Mouse (Mus musculus): ENCODE measurements at regions not wholly inside any gene's neighbourhood (a gene's known extent, or its start where the extent isn't known, plus 50 kb on each side); places are given as distances from the start of the nearest gene placed in this dataset.

DNA sequence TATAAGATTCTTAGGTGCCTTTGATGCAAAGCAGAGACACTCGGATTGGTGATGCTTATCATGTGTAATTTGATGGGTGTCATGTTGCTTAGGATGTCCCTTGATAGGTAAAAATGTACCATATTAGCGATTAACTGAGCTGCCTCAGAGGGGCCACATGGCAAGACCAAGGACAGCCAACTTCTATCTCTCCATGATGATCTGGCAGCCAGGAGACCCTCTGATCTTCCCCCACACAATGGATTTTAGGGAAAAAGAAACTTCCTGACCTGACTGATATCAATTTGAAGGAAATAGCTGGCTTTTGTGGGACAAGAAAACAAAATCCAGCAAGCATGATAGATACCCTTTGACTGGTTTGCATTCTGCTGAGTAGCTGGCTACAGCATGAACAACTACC is 1308.9 kb upstream of the A1bg start:
- no peak for DNase-seq

DNA sequence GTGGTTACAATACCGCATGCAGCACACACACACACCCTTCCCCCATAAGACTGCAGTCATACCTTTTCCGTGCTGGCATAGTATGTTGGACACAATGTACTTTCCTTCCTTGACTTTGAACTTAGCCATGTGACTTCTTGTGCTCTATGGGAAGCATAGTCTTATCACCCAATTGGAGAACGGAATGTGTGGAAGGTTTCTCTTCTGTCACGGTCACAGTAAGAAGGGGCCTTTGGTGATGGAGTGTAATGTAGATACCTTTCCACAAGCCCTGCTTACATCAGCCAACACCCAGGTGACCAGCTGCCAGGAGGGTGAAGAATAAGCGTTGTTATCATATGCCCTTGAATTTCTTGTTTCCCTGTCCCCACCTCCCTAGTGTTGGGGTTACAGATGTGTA is 1308.0 kb upstream of the A1bg start:
- no peak for DNase-seq

DNA sequence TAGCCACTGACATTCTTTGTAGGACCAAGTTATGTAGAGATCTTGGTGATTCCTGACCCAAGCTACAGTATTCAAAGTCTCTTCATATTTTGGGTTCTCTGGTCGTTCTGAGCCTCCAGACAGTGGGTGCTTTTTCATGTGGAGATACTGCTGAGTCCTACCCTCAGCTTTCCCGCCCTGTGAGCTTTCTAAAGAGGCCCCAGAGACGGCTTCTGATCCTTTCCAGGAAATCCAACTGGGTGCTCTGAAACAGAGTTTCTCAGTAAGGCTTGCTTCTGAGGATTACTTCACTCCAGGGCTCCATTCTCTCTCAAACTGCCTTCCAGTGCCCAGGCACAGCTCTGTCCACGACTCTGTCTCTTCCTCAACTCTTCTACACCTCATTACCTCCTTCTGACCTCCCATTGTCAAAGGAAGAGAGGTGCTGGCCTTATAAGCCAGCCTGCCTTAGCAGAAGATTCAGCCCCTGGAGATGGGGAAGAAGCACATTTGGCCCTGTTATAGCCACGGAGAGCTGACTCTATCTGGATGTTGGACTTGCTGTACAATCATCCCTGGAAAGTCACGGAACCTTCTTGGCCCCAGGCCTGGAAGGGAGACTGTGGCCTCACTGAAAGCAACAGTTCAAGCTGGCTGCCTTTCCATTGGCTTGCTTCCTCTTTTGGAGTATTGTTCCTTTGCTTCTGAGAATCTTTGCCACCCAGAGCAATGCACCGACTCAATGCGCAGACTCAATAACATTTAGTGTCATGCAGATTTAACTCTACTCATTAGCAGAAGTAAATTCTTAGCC is 1306.9 kb upstream of the A1bg start:
- DNase-seq = peak; percentile 45

DNA sequence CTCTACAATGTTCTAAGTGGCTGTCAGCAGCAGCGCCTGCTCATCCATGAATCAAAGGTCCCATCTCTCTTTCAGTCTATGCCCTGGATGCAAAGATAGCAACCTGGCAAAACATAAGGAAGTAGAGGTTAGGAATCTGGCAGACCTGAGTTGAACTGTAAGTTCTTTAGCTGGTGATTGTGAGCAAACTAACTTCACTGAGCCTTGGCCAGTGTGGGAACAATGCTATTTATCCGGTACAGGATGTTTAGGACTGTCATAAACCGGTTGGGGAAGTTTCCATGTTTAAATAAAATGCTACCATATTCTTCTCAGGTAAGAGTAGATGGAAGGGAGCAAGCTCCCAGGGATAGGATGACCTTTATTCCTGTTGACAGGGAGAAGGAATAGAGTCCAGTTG is 1306.2 kb upstream of the A1bg start:
- no peak for DNase-seq

DNA sequence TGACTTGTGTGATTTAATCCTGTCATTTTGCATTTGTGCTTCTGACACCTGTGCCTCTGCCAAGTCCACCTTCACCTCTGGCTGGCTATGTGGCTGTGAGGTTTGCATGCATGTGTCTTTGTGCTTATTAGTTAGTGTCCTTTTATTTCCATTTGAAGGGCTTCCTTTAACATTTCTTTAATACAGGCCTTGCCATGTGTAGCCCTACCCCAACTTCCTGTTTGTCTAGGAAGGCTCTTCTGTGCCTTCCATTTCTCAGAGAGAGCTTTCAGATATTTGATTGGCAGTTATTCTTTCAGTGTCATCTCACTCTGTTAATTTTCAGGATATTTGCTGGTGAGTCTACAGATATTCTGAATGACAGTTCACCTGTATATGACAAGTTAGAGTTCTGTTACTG is 1302.0 kb upstream of the A1bg start:
- DNase-seq = no peak

DNA sequence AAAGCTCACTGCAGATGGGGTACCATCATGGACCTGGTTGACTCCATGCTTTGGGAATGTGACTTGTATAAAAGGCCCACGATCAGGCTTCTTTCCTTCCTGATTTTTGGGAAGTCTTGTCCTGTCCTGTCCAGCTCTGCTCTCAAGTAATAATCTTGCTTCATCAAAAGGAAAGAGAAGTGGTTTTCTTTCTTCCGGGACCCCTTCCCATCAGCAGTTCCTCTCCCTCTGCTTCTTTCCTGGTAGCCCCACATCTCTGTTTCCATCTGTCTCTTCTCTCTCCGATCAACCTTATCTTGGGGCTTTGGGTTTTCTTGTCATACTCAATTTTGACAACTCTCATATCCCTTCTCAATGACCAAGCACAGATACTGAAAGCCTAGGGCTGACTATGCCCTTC is 1301.4 kb upstream of the A1bg start:
- no peak for DNase-seq

DNA sequence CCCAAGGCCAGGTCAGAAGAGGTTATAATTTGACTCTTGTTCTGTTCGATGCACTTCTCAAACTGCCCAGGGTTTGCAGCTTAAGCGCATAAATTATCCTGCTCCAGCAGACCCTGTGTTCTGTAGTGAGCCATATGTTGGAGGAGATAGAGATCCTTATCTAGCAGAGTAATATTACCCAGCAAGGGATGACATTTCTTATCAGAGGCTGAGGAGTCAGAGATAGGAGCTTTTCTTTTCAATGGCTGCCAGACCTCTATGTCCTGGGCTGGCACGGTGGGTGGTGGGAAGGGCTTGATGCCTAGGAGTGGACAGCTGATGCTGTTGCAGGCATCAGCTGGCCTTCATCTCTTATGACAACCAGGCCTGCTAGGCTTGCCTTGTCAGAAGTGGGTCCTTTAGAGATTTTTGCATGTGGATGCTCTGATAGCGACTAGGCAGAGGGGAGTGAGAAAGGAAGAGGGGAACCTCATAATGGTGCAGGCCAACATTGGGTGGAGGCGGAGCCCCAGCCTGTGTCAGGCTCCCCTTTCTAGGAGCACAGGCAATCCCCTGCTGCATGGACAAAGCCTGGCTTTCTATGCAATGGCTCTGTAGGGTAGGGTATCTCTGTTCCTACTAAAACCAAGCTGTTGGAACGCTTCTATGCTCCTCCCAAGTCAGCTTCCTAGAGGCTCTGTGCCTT is 1300.5 kb upstream of the A1bg start:
- DNase-seq = peak; percentile 61

DNA sequence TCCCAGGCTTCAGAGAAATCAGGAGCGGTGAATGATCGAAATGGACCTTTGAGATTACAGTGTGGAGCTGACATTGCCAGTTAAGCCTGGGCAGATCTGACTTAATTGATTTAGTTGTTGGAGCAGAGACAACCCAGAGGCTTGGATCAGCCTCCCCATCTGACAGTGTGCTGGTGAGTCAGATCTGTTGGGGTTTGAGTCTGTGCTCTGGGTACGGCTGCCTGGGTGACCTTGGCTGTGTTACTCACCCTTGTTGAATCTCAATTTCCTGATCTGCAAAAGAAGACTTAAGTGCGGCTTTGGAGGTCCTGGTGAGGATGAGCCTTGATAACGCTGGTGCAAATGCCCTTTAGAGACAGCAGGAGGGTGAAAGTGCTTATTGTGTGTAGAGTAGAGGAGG is 1299.9 kb upstream of the A1bg start:
- no peak for DNase-seq

DNA sequence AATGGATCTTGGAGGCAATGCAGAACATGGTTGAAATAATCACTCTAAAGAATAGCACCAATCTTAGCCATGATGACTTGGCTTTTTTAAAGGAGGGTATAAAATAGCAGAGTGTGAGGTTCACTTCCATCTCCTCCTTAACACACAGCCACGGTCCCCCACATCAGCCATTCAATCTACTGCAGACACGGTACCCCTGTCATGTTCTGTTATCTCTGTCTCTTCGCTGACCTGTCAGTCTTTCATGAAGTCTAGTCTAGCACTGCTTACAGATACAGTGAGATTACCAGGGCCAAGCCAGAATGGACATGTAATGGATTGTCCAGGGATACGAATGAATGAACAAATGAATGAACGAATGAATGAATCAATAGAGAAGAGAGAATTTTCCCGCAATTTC is 1299.4 kb upstream of the A1bg start:
- peak; percentile 41 for DNase-seq

DNA sequence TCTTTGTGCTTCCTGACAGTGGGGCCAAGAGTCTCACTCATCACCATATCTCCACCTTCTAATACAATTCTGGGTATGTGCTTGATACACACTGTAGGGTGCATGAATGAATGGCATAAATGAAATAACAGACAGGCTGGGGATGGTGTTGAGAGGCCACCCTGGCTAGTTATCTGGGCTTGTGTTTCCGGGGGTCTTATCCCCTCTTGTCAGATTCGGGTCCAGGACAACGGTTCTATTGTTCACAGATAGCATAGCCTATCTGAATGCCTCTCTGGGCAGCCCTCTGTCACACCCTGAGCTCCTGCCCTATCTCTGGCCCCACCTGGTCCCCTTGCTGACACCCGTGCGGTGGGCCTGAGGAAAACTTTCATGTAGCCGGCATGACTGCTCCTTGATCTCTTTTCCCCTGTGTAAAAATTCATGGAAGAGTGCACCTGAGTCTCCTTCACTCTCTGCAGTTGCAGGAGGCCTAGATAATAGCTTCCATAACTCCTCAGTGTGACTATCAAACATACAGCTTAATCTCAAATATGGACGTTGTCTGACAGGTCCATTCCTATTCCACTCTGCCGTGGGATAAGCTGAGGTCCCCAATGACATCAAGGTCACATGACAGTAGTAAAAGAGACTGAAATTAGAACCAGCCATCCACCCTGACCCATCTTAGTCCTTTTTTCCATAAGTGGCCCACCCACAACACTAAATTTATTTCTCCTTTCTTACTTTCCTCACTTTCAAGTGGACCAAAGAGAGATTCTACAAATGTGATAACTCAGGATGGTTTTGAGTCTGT is 1298.4 kb upstream of the A1bg start:
- peak; percentile 85 for DNase-seq

DNA sequence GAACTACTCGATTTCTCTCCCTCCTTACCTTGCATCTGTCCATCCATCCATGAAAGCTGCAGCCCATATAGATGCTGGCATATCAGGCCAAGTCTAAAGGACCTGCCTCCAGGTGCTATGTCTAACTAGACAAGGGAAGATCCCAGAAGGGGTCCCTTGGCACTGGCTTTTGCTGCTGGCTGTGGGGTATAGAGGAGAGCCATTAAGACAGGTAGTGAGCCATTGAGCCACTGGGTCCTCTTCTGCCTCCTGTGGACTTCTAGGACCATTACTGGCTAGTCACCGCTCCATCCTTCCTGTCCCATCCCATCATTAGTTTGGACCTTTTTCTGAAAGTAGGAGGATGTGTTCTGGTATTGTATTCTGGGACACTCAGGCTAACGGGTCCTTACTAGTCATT is 1297.8 kb upstream of the A1bg start:
- no peak for DNase-seq

DNA sequence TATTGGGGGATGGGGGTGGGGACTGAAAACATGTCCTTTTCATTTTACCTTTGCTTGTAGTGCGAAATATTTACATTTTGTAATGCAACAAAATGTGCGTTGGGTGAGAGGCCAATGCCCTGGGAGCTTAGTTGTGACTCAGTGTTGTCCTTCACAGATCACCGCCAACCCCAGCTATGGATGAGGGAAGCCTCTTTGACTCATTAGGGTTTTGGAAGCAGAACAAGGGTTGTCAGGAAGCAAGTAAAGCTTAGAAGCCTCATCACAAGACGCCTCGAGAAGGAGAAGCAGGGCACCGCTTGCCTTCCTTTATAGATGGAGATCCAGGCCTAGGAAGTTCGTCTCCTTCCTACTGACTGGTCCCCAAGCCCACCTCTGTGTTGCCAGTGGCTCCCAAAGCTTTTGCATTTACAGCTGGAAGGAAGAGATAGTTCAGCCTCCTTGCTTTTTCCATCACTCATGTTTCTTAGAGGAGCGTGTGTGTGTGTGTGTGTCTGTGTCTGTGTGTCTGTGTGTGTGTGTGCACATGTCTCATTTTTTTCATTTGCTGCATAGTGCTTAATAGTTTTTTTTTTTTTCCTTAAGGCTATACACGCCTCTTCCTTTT is 1297.2 kb upstream of the A1bg start:
- no peak for DNase-seq

DNA sequence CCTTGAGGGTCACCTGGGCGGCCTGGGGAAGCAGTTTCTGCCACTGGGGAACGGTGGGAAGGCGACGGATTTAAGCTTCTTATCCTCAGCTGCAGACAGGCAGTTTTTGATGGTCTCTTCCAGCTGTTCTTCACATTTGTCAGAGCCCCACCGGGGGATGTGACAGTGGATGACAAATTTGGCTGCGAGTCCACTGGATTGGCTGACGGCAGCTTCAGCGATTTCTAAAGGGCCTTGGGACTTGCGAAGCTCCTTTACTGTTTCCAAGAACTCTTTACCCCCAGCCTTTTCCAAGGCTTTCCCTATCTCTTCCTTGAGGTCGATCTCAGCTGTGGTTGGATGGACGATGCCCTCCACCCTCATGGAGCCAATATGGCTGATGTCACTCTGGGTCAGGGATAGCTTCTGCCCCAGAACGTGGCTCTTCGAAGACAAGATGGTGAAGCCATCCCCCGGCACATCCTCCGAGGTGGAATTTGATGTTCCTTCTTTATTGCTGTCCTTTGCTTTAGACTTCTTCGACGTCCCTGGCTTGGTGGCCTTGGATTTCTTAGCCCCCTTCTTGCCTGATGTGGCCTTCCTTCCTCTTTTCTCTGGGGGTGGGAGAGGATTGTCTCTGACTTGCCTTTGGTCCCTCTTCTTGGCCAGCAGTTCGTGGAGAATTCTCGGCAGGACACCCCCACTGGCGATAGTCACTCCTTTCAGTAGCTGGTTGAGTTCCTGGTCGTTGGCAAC is 1295.7 kb upstream of the A1bg start:
- DNase-seq = no peak

DNA sequence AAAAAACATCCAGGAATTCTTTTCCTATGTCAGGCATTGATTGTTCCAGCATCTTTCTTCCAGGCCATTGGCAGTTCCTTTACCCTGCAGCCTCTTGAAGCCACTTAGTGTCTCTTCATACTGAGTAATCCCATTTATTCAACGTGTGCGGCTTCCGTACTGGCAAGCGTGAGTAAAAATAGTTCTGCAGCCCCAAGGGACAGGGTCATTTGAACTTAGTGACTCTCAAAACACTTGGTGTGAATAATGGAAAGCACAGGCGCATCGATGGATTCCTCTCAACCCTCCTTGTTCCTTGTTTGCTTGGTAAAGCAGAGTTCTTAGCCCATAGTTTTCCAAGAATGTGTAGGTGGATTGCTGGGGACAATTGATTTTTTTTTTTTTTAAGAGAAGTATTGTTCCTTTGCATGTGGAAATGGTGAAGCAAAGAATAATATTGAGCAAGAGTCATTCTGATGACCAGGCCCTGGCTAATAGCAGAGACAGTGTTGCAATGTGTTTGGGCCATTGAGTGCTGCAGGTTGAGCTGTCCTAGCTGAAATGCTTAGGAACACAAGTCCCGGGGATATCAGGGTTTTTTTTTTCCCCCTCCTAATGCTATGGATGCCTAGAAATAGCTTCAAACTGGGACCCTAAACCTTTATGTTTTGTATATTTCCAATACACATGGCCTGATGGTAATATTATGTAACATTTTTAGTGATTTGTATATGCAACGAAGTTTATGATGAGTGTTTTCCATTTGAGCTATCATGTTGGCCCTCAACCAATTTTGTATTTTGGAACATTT is 1294.1 kb upstream of the A1bg start:
- DNase-seq = no peak

DNA sequence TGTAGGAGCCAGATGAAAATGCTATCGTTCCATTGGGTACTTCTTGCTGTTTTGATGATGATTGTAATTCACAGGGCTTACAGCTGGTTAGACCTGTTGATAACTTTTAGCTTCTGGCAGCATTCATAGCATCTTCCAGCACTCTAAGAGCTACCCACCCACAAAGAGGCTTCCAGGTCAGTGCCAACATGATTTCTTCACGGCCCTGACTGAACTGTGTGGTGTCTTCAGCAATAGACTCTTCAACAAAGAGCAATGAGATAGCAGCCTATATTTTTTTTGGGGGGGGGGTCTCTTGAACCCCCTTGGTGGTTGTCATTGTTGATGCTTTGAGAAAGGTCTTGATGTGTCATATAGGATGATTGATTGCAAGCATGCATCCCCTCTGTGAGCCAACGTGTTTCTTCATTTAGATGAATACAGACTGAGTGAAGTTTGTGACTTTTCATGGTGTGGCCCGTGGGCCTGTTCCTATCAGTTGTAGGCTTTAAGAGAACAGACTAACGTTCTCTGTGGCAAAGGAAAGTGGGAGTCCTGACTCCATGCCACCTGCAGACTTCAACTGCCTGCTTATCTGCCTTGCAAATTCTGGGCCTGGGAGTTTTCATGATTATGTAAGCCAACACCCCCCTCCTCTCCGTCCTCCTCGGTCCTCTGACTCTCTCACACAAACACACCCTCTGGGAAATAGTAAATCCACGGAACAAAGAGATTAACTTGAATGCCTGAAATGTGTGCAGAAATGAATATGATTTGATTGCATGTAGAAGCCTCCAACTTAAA is 1293.0 kb upstream of the A1bg start:
- DNase-seq = peak; percentile 59

DNA sequence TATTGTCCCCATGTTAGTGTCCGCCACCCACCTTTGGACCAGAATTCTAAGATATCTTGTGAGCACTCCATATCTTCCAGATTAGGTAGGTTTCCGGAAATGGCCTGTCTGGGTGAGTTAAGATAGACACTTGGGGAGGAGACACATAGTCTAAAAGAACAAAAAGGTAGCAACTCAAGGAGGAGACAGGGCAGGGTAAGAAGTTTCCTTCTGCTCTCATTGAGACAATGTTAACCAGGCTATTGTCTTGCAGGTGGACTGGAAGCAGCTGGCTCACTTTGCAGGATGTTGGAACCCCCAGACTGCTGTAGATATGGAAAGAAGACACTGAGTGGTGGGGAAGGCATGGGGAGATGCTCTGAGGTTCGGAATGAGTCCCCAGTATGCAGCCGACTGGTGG is 1291.5 kb upstream of the A1bg start:
- DNase-seq = no peak

DNA sequence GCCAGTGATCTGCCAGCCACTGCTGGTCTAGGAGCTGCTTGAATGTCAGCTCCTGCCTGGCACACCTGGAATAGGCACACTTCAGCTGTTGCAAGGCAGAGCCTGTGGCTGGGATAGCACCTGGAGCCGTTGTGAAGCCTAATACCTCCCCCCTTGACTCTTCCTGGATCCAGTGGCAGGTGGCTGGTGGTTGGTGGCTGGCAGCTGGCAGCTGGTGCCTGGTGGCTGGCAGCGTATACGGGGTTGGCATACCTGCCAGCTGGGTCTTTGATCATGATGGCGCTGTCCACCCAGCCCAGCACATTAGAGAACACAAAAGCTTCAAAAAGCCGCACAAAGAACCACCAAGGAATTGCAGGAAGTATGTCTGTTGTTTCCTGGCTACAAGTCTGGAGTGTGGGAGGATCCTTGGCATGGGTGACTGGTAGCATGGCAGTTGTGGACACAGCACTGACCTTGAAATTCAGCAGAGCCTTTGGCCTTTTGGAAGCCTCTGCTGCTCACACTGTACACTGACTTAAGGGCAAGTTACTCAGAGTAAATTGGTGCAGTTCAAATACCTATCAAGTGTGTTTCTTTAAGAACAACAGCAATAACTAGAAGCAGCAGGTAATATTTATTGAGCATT is 1289.6 kb upstream of the A1bg start:
- DNase-seq = no peak

DNA sequence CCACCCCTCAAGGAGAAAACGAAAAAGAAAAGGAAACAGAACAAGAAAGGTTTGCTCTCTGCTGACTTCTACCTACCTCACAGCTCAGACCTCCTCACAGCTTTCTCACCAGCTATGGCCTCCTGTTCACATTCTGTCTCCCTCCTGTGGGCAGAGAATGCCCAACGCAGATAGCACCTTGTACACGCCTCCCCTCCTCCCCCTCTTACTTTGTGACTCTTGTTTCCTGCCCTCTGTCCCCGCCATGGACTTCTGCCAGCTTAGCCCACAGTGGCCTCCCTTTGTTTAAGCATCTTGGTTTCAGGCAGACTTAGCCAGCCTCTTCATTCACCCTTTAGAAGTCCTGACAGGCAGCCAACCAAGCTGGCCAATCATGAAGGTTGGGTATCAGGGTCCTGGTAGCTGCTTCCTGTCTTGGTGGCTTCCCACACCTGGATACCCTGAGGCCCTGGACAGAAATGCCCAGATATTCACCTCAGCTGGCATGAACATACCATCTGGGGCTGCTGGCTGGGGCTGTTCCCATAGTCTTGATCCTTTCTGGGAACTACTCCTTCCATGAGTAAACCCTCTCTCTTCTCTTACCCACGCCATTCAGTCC is 1287.2 kb upstream of the A1bg start:
- peak; percentile 38 for DNase-seq

DNA sequence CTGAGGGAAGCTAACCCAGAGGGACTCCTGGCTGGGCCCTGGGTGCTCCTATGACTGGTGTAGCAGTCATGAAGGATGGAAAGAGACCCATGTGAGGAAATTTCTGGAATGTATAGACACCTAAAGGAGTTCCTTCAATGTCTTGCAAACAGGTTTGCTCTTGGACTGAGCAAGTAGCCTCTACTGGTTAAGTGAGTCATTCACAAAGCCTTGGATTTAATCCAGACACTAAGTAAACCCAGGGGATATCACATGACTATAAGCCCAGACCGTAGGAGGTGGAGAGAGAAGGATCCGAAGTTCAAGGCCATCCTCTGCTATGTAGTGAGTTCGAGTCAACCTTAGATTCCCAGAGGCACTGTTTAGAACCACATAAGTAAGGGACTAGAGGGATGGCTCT is 1286.5 kb upstream of the A1bg start:
- no peak for DNase-seq

DNA sequence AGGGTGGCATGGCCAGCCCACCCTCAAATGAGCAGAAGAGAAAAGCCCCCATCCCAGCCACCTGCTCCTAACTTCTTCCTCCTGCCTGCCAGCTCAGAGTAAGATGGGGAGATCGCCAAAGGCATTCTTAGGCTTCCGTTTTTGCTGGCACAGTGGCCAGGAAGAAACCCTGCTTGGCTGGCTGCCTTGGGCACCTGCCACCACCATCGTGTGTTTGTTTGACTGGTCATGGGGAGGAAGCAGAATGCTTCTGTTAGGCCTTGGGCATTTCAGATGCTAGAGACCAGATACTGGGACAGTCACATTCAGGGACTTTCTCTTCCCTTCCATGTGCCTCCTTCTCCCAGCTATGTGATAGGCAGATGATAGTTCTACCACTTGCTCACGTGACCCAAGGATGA is 1283.7 kb upstream of the A1bg start:
- no peak for DNase-seq

Measured in liver (tissue).